Mouse (Mus musculus): ENCODE measurements around the gene Coro6. TPM values are rescaled to one million over a fixed set of nuclear protein-coding genes. Genes with fewer than 3 reads are reported as not detected.

Coro6 gene
- polyA plus RNA-seq (2014; fragmentation: Illumina TruSeq; extraction: RNeasy Lipid Tissue Mini Kit (QIAGEN cat#74804); ENCODE audit: low read depth, low replicate concordance): 0.25 TPM

GRCm38 (mm10) chr11:77462283-77463100, at the start of gene Coro6:
Coro6 (plus strand) TSS chr11:77462411.

GRCm38 (mm10) chr11:77489591-77490235, 27.5 kb downstream of the Coro6 start, which contains the start of gene Ankrd13b:
Ankrd13b (minus strand) TSS chr11:77489678.

DNA sequence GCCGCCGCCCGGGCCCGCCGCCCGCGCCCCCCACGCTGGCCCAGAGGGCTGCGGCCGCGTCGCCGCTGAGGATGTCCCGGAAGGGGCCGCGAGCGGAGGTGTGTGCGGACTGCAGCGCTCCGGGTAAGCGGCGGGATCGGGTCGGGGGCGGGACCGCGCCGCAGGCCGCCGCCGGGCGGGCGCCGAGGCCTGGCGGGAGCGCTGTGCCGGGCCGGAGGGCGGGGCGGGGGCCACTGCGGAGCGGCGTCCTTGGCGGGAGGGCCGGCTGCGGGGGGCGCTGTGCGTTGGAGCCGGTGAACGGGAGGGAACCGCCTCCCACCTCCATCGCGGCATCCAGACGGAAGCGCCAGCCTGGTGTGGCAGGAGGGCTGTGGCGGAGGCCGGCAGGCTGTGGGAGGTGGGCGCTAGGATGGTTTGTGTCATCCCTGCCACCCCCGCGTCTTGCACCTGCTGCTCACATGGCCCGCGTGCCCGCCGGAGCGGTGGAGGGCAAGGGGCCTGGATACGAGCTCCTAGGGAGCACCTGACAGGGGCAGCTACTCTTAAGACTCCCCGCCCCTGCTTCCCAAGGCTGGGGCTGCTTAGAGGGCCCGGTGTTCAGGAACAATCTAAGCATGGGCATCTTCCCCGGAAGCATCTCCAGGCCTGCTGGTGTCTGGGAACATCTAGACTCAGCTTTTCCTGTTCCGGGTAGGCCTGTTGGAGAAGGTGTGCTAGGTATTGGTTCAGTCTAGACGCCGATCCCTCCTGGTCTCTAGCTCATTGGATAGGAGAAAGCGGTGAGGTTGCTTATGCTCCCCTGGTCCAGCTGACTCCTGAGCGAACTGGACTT, 31.5 kb downstream of the Coro6 start, which contains the start of gene Git1:
TSS of gene Git1 (plus strand) at position 51 of the 832 bp plus-strand sequence.

DNA sequence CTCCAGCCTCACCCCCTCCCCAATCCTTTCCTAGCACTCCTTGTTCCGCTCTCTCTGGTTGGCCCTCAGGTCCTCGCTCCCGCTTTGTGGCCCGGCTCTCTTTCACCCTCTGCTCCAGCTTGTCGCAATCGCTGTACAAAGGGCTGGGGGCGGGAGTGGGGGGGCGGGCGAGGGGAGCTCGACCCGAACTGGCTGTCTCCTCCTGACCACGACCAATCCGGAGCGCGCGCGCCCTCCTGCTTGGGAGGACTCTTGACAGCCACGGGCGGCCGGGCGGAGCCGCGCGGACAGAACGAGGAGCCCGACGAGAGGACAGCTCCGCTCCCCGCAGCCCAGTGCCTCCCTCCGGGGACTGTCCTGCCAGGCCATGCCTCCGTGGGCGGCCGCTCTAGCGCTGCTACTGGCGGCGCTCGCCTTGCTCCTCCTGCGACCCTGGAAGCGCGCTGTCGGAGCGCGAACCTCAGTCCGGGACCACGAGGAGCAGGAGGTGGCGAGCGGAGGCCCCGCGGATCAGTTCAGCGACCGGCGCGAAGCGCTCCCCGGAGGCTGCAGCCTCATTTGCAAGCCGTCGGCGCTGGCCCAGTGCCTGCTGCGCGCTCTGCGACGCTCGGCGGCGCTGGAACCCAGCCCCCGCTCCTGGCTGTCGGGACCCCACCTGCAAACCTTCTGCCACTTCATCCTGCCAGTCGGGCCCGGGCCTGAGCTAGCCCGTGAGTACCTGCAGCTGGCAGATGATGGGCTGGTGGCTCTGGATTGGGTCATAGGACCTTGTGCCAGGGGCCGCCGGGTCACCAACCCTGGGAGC, 52.8 kb downstream of the Coro6 start, which contains the start of gene Abhd15:
TSS of gene Abhd15 (plus strand) at position 290 of the 805 bp plus-strand sequence.

GRCm38 (mm10) chr11:77515637-77516552, 53.7 kb downstream of the Coro6 start, which contains the start of gene Trp53i13:
Trp53i13 (minus strand) TSS chr11:77515980.

DNA sequence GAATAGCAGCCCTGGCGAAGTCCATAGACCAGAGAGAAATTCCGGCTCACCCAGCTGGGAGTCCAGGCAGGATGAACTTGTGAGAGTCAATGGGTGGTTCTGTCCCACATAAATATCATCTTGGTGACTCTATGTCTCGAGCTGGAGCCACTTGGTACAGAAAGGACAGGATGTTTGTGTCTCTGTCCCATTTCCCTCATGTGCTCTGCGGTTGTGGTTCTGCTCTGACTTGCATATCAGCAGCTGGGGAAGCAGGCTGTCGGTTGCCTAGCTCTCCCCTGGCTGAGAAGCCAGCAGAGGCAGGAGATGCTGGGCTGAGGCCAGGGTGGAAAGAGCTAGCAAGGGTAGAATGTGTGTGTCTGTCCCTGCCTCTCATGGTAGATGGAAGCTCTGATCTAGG, 56.8 kb downstream of the Coro6 start, which contains the start of gene Gm10392:
TSS of gene Gm10392 (minus strand) at position 156 of the 400 bp plus-strand sequence.

Other genes with a start within 250 kb of the Coro6 start
- 23.0 TPM for gene Ssh2, start 246.1 kb upstream of the Coro6 start, polyA plus RNA-seq (2014; fragmentation: Illumina TruSeq; extraction: RNeasy Lipid Tissue Mini Kit (QIAGEN cat#74804); ENCODE audit: low read depth, low replicate concordance)
- gene Ankrd13b, start 27.3 kb downstream of the Coro6 start, polyA plus RNA-seq (2014; fragmentation: Illumina TruSeq; extraction: RNeasy Lipid Tissue Mini Kit (QIAGEN cat#74804); ENCODE audit: low read depth, low replicate concordance): 0.25 TPM
- gene Git1, start 31.2 kb downstream of the Coro6 start, polyA plus RNA-seq (2014; fragmentation: Illumina TruSeq; extraction: RNeasy Lipid Tissue Mini Kit (QIAGEN cat#74804); ENCODE audit: low read depth, low replicate concordance): 1.2 TPM
- gene Abhd15, start 52.7 kb downstream of the Coro6 start, polyA plus RNA-seq (2014; fragmentation: Illumina TruSeq; extraction: RNeasy Lipid Tissue Mini Kit (QIAGEN cat#74804); ENCODE audit: low read depth, low replicate concordance): 0.35 TPM
- not detected for gene Trp53i13, start 53.6 kb downstream of the Coro6 start, polyA plus RNA-seq (2014; fragmentation: Illumina TruSeq; extraction: RNeasy Lipid Tissue Mini Kit (QIAGEN cat#74804); ENCODE audit: low read depth, low replicate concordance)
- gene Gm10392, start 56.8 kb downstream of the Coro6 start, polyA plus RNA-seq (2014; fragmentation: Illumina TruSeq; extraction: RNeasy Lipid Tissue Mini Kit (QIAGEN cat#74804); ENCODE audit: low read depth, low replicate concordance): not detected
- gene Taok1, start 145.4 kb downstream of the Coro6 start, polyA plus RNA-seq (2014; fragmentation: Illumina TruSeq; extraction: RNeasy Lipid Tissue Mini Kit (QIAGEN cat#74804); ENCODE audit: low read depth, low replicate concordance): 80.8 TPM
- 104 TPM for gene Nufip2, start 223.7 kb downstream of the Coro6 start, polyA plus RNA-seq (2014; fragmentation: Illumina TruSeq; extraction: RNeasy Lipid Tissue Mini Kit (QIAGEN cat#74804); ENCODE audit: low read depth, low replicate concordance)